Mouse (Mus musculus) neural tube, embryonic 11.5 days (tissue): ENCODE results near the gene Scarb1. TPM values are rescaled to one million over a fixed set of nuclear protein-coding genes. Genes with fewer than 3 reads are reported as not detected.

Experiments
- ATAC-seq: fragments of 200-750 bp; cut with Nextera tagmentation; 2 replicates; pipeline ENCODE4 v1.8.0; 2017; ENCODE audit warnings: moderate number of reproducible peaks, mild to moderate bottlenecking, moderate TSS enrichment, moderate library complexity; ENCODE audit not compliant: insufficient read depth, low FRiP score, low TSS enrichment
- DNase-seq: peaks from one replicate; pipeline ENCODE4 v3.0.0-alpha.2; 2015; ENCODE audit warnings: low spot score
- H3K27ac ChIP-seq: fragments of 300-500 bp; sonication (generic); 2 replicates; pipeline ENCODE4 v1.5.1; 2014; ENCODE audit warnings: low read depth, mild to moderate bottlenecking, low read length
- H3K27me3 ChIP-seq: fragments of 300-500 bp; sonication (generic); 2 replicates; pipeline ENCODE4 v1.6.1; 2014; ENCODE audit warnings: mild to moderate bottlenecking, low read length, mixed read lengths; ENCODE audit not compliant: control insufficient read depth, insufficient read depth
- H3K36me3 ChIP-seq: fragments of 300-500 bp; sonication (generic); 2 replicates; pipeline ENCODE4 v1.6.1; 2014; ENCODE audit warnings: mild to moderate bottlenecking, low read length, moderate library complexity, mixed read lengths; ENCODE audit not compliant: control insufficient read depth, insufficient read depth
- H3K4me1 ChIP-seq: fragments of 300-500 bp; sonication (generic); 2 replicates; pipeline ENCODE4 v1.6.1; 2014; ENCODE audit warnings: low read length, mixed read lengths; ENCODE audit not compliant: control insufficient read depth, insufficient read depth
- H3K4me2 ChIP-seq: fragments of 300-500 bp; sonication (generic); 2 replicates; pipeline ENCODE4 v1.6.1; 2014; ENCODE audit warnings: low read depth, mild to moderate bottlenecking, moderate library complexity
- H3K4me3 ChIP-seq: fragments of 300-500 bp; sonication (generic); 2 replicates; pipeline ENCODE4 v1.5.1; 2014; ENCODE audit warnings: low read depth, low read length
- H3K9ac ChIP-seq: fragments of 300-500 bp; sonication (generic); 2 replicates; pipeline ENCODE4 v1.6.1; 2014; ENCODE audit warnings: mild to moderate bottlenecking, low read length
- H3K9me3 ChIP-seq: fragments of 300-500 bp; sonication (generic); 2 replicates; pipeline ENCODE4 v1.6.1; 2016; ENCODE audit warnings: low read length; ENCODE audit not compliant: control insufficient read depth
- WGBS: fragments of 180-500 bp; shearing (Covaris S2); extraction: QIAGEN DNeasy Blood & Tissue Kit; methylation state at CpG from one replicate; pipeline ENCODE4 v1.1.7; 2014; 5-methylcytosine and 5-hydroxymethylcytosine counted together
- polyA plus RNA-seq: library from polyadenylated mRNA; unstranded; fragments of >200 nt; fragmentation: Nextera tagmentation; extraction: Ambion mirVana; gene quantifications from 2 replicates; pipeline ENCODE4 v1.2.1, GENCODE M21; 2014

Gene Scarb1
- polyA plus RNA-seq, 1 experiment from 2014 or later = 22.2 TPM

- Histone ChIP-seq H3K9ac (no peak overlapping the region), H3K36me3 (no peaks in the 10 kb centered on the region), H3K27me3 (no peaks in the 10 kb centered on the region), H3K4me3 (no peak overlapping the region), H3K9me3 (no peaks in the 10 kb centered on the region), H3K27ac (no peak overlapping the region), H3K4me2 (no peak overlapping the region), H3K4me1 (peaks cover 21% of the 10 kb centered on the region)
- DNase-seq (no peak), ATAC-seq (no peak)
- 88% methylated on average over 8 of the region's 8 CpGs for WGBS
These were observed 71.5 kb downstream of the Scarb1 start for GRCm38 (mm10) chr5:125269399-125269798.

DNA sequence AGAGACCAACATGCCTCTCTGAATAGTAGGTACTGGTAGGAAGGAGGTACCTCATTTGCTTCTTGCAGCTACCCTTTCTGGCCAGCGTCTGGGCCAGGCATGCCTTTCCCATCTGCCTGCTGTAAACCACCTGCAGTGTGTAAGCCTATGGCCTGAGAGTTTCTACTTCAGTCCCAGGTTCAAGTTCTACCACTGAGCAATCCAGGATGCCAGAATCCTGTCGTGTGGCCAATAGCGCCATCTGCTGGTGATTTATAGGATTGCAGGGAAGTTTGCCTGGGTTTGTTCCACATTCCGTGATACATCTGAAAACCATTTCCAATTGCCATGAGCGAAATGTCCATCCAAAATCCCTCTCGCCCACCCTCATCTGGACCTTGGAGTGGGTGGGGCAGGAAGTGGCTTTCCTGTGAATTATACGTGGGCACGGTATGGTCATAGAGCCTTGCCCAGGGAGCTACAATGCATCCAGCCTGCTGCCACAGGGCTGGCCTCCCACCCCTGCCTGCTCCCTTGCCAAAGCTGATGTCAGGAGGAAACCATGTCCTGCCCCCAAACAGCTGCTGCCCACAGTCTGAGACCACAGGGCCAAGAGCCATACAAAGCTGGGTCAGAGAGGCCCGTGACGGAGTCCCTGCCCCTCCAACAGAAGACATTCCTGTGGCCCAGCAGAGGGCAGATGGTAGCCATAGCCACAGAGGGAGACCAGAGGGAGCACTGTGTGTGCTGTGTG lies 72.7 kb downstream of the Scarb1 start:
- H3K4me2 ChIP-seq = no peak overlapping the region; the same call in 1 of the 2 replicates
- DNase-seq (peak; percentile 84), ATAC-seq (no peak)
- no peaks in the 10 kb centered on the region for H3K9me3 ChIP-seq
- H3K27ac ChIP-seq = peak overlapping the region; percentile 76
- H3K4me1 ChIP-seq = peaks cover 21% of the 10 kb centered on the region
- H3K27me3 ChIP-seq = no peaks in the 10 kb centered on the region
- no peaks in the 10 kb centered on the region for H3K36me3 ChIP-seq
- no peak overlapping the region for H3K4me3 ChIP-seq
- WGBS = 20% methylated on average over 10 of the region's 10 CpGs
- 0 out of 2 replicates have a peak overlapping the region, but pooled peaks have one; percentile 10 for H3K9ac ChIP-seq

DNA sequence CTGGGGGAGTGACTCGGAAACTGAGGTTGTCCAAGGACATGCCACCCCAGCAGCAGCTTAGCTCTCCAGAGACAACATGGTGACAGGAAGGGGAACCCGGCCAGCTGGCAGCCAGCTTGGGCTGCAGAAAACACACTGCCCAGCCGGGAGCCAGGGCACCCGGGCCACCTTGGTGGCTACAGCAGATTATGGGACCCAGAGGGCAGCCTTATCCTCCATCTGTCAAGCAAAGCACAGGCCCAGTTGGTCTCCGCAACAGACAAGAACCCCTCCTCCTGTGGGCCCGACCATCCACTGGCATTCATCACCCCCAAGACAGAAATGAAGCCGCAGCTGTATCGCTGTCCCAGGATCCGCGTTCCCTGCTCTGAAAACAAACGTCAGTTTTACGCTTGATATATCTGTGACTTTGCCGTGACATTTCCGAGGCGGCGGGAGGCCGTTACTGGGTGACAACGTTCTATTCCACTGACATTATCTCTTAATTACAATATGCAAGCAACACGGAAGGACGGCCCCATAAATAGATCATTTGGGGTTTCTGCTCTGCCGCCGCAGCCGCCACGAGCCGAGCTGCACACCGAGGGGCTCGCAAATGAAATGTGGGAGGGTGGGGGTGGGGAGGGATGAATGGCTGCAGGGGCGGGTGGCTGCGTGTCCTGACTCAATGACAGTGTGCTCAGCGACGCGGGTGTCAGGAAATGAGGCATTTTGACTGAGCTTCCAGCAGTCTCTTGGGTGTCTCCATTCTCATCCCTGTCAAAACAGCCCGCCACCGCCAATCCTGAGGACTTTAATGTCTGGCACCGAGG lies 73.5 kb downstream of the Scarb1 start:
- ATAC-seq = peak; percentile 39
- 34% methylated on average over 35 of the region's 35 CpGs for WGBS
- Histone ChIP-seq H3K9ac (no peak overlapping the region), H3K36me3 (no peaks in the 10 kb centered on the region), H3K27me3 (no peaks in the 10 kb centered on the region), H3K4me3 (no peak overlapping the region), H3K9me3 (no peaks in the 10 kb centered on the region), H3K27ac (peak overlapping the region; percentile 76), H3K4me1 (peaks cover 21% of the 10 kb centered on the region), H3K4me2 (peak overlapping the region; percentile 17)
- peak; percentile 71 for DNase-seq

GRCm38 (mm10) chr5:125266128-125266527 lies 74.8 kb downstream of the Scarb1 start:
- Histone ChIP-seq H3K9ac (no peak overlapping the region), H3K4me2 (no peak overlapping the region), H3K27ac (peak overlapping the region; percentile 76), H3K27me3 (no peaks in the 10 kb centered on the region), H3K36me3 (no peaks in the 10 kb centered on the region), H3K9me3 (no peaks in the 10 kb centered on the region), H3K4me1 (peaks cover 21% of the 10 kb centered on the region), H3K4me3 (no peak overlapping the region)
- no peak for DNase-seq
- WGBS = 82% methylated on average over 9 of the region's 9 CpGs
- no peak for ATAC-seq

- H3K4me2 ChIP-seq = no peak overlapping the region
These were observed 76.2 kb downstream of the Scarb1 start for GRCm38 (mm10) chr5:125264700-125265099.

GRCm38 (mm10) chr5:125262578-125262977 lies 78.3 kb downstream of the Scarb1 start:
- Histone ChIP-seq H3K4me2 (no peak overlapping the region), H3K4me3 (no peak overlapping the region), H3K36me3 (no peaks in the 10 kb centered on the region), H3K9ac (no peak overlapping the region), H3K27me3 (no peaks in the 10 kb centered on the region), H3K27ac (no peak overlapping the region), H3K4me1 (peaks cover 16% of the 10 kb centered on the region), H3K9me3 (no peaks in the 10 kb centered on the region)
- DNase-seq (no peak), ATAC-seq (no peak)
- 61% methylated on average over 7 of the region's 7 CpGs for WGBS

More at GRCm38 (mm10) chr5:125264700-125265099, 76.2 kb downstream of the Scarb1 start:
- peak; percentile 75 for DNase-seq
- Histone ChIP-seq H3K4me1 (peaks cover 21% of the 10 kb centered on the region), H3K27ac (peak overlapping the region; percentile 83), H3K27me3 (no peaks in the 10 kb centered on the region), H3K9me3 (no peaks in the 10 kb centered on the region), H3K9ac (peak overlapping the region; percentile 10; the same call in 1 of the 2 replicates), H3K4me3 (no peak overlapping the region), H3K36me3 (no peaks in the 10 kb centered on the region)
- WGBS = 17% methylated on average over 17 of the region's 17 CpGs
- ATAC-seq = no peak

GRCm38 (mm10) chr5:125253917-125254316 lies 87.0 kb downstream of the Scarb1 start:
- WGBS = 70% methylated on average over 5 of the region's 5 CpGs
- Histone ChIP-seq H3K9me3 (no peaks in the 10 kb centered on the region), H3K4me1 (no peaks in the 10 kb centered on the region), H3K4me2 (no peak overlapping the region), H3K36me3 (no peaks in the 10 kb centered on the region), H3K9ac (no peak overlapping the region), H3K27ac (no peak overlapping the region), H3K4me3 (no peak overlapping the region), H3K27me3 (no peaks in the 10 kb centered on the region)
- DNase-seq (no peak), ATAC-seq (no peak)

DNA sequence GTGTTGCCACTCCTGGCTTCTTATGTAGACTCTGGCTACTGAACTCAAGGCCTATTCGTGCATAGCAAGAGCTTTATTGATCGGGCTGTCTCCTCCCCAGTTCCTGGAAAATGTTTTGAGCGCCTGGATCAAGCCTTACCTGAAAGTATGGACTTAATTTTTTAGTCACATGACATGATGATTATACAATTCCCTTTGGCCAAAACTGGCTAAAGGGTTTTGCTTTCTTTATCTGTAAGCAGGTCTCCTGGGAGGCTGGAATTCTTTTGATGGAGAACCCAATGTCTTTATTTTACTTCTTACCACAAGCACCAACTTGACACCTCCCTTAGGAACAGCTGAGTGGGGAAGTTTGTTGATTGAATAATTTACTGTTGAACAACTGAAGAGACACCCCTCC lies 87.4 kb downstream of the Scarb1 start:
- WGBS = 90% methylated on average over 3 of the region's 3 CpGs

More for the DNA sequence above, 87.4 kb downstream of the Scarb1 start:
- Histone ChIP-seq H3K9me3 (no peaks in the 10 kb centered on the region), H3K27me3 (no peaks in the 10 kb centered on the region), H3K4me3 (no peak overlapping the region), H3K4me1 (no peaks in the 10 kb centered on the region), H3K36me3 (no peaks in the 10 kb centered on the region), H3K4me2 (no peak overlapping the region), H3K9ac (no peak overlapping the region), H3K27ac (no peak overlapping the region)
- ATAC-seq (no peak), DNase-seq (no peak)
